Mouse (Mus musculus): ENCODE measurements around the gene Cep131. TPM values are rescaled to one million over a fixed set of nuclear protein-coding genes. Genes with fewer than 3 reads are reported as not detected.

The Cep131 gene
- polyA plus RNA-seq, 2 experiments, result 2.7 to 4.4 TPM

DNA sequence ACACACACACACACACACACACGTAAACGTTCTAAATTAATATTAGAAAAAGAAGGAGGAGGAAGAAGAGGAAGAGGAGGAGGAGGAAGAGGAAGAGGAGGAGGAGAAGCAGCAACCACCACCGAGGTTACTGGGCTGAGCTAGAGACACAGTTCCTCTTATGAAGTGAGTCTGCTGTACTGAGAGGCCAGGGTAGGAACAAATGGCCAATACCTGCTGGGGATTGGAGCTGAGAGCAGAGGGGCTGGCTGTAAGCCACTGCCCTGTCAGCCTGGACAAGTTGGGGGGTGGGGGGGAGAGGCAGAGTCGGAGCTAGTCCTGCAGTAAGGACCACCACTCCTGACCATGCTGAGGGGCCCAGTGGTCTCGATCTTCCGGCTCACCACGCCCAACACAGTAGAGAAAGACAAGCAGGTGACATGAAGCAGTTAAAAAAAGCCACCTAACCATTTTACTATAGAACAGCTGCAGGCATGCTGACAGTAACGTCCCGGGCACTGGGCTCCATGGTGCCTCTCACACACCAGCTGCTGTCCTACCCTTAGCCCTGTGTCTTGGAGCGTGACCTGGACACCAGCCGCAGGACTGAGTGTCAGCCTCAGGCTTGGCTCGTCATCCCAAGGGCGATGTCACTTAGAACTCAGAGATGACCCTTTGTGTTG lies 22.5 kb downstream of the Cep131 start:
- WGBS (ENCODE audit: insufficient replicate concordance), result 58% methylated on average over 13 of the region's 13 CpGs
- H3K27ac ChIP-seq, result no peak overlapping the region

DNA sequence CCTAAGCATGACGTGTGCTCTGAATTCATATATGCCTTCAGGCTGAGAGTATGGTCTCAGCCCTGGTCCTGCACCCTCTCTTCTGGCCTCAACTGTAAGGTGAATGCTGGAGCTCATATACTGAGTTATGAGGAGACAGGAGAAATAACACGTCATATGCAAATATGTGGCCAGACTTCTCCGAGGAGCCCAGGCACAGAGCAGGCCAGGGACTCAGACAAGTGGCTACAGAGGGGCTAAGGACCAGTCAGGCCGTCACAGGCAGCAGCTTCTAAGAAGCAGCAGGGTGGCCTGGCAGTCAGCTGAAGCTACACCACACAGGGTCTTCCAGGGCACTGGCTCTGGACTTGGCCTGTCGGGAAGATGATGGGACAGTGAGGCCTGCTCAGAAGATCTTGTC lies 23.3 kb downstream of the Cep131 start:
- Histone ChIP-seq H3K4me2 (ENCODE audit: low read depth) (no peak overlapping the region), H3K4me1 (replicated peaks; ENCODE audit: control insufficient read depth in 2 of 2, insufficient read depth in 2 of 2, low read length in 1 of 2) (no peaks in the 10 kb centered on the region), H3K9ac (replicated peaks) (no peak overlapping the region), H3K27me3 (ENCODE audit: control insufficient read depth, insufficient read depth, low read length) (no peaks in the 10 kb centered on the region; the same call in 1 of the 2 replicates), H3K4me3 (ENCODE audit: insufficient read depth in 1 of 2, low read depth in 2 of 2, low read length in 2 of 2) (no peak overlapping the region), H3K36me3 (replicated peaks; ENCODE audit: control insufficient read depth, insufficient read depth, low read depth) (no peaks in the 10 kb centered on the region), H3K9me3 (ENCODE audit: control insufficient read depth, low read length) (no peaks in the 10 kb centered on the region), H3K27ac (no peak overlapping the region)
- no peak for TF ChIP-seq CTCF (IDR thresholded peaks at IDR 0.05; ENCODE audit: low read depth)
- no peak for TF ChIP-seq EP300 (IDR thresholded peaks at IDR 0.05; ENCODE audit: low read depth)
- WGBS (ENCODE audit: insufficient replicate concordance), result 57% methylated on average over 5 of the region's 5 CpGs
- no peak for DNase-seq (ENCODE audit: low read depth in 3 of 3, low spot score in 3 of 3)
- no peak for ATAC-seq (ENCODE audit: insufficient read depth)

More for the DNA sequence above, 22.5 kb downstream of the Cep131 start:
- no peak overlapping the region for H3K4me3 ChIP-seq (ENCODE audit: insufficient read depth in 1 of 2, low read depth in 2 of 2, low read length in 2 of 2)
- no peaks in the 10 kb centered on the region for H3K27me3 ChIP-seq (ENCODE audit: control insufficient read depth, insufficient read depth, low read length)
- ATAC-seq (ENCODE audit: insufficient read depth) (no peak), DNase-seq (ENCODE audit: low read depth in 3 of 3, low spot score in 3 of 3) (no peak)
- no peaks in the 10 kb centered on the region for H3K9me3 ChIP-seq (ENCODE audit: control insufficient read depth, low read length)
- H3K4me1 ChIP-seq (replicated peaks; ENCODE audit: control insufficient read depth in 2 of 2, insufficient read depth in 2 of 2, low read length in 1 of 2), result no peaks in the 10 kb centered on the region
- no peak overlapping the region for H3K9ac ChIP-seq (replicated peaks)
- no peak overlapping the region for H3K4me2 ChIP-seq (ENCODE audit: low read depth)
- TF ChIP-seq EP300 (IDR thresholded peaks at IDR 0.05; ENCODE audit: low read depth), result no peak
- no peak for TF ChIP-seq CTCF (IDR thresholded peaks at IDR 0.05; ENCODE audit: low read depth)
- H3K36me3 ChIP-seq (replicated peaks; ENCODE audit: control insufficient read depth, insufficient read depth, low read depth), result no peaks in the 10 kb centered on the region

DNA sequence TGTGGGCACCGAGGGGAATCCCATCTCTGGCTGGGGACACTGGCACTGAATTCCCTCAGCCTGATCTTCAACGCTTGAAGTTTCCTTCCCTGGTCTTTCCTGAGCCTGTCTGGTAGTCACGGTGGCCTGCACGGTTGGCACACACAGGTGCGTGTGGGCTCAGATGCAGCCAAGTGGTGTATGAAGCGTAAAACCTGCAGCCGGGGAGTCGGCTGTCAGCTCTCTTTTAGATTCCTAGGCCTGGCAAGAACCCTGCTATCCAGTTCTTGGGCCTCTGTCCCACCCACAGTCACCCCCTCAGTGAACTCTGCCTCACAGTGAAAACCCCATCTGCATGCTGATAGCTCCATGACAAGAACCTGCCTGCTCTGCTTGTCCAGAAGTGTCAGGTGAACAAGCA lies 26.0 kb downstream of the Cep131 start:
- no peak overlapping the region for H3K4me3 ChIP-seq (ENCODE audit: insufficient read depth in 1 of 2, low read depth in 2 of 2, low read length in 2 of 2)
- TF ChIP-seq EP300 (IDR thresholded peaks at IDR 0.05; ENCODE audit: low read depth) (no peak), CTCF (IDR thresholded peaks at IDR 0.05; ENCODE audit: low read depth) (no peak)
- no peak overlapping the region for H3K4me2 ChIP-seq (ENCODE audit: low read depth)
- ATAC-seq (ENCODE audit: insufficient read depth) (no peak), DNase-seq (ENCODE audit: low read depth in 3 of 3, low spot score in 3 of 3) (no peak)
- 67% methylated on average over 8 of the region's 8 CpGs for WGBS (ENCODE audit: insufficient replicate concordance)
- no peaks in the 10 kb centered on the region for H3K36me3 ChIP-seq (replicated peaks; ENCODE audit: control insufficient read depth, insufficient read depth, low read depth)
- no peaks in the 10 kb centered on the region for H3K9me3 ChIP-seq (ENCODE audit: control insufficient read depth, low read length)
- H3K4me1 ChIP-seq (replicated peaks; ENCODE audit: control insufficient read depth in 2 of 2, insufficient read depth in 2 of 2, low read length in 1 of 2), result no peaks in the 10 kb centered on the region
- no peaks in the 10 kb centered on the region; the same call in 1 of the 2 replicates for H3K27me3 ChIP-seq (ENCODE audit: control insufficient read depth, insufficient read depth, low read length)
- H3K9ac ChIP-seq (replicated peaks), result no peak overlapping the region
- no peak overlapping the region for H3K27ac ChIP-seq

- Histone ChIP-seq H3K9me3 (ENCODE audit: control insufficient read depth, low read length) (no peaks in the 10 kb centered on the region), H3K36me3 (replicated peaks; ENCODE audit: control insufficient read depth, insufficient read depth, low read depth) (no peaks in the 10 kb centered on the region), H3K27ac (no peak overlapping the region), H3K4me2 (ENCODE audit: low read depth) (no peak overlapping the region), H3K4me1 (replicated peaks; ENCODE audit: control insufficient read depth in 2 of 2, insufficient read depth in 2 of 2, low read length in 1 of 2) (no peaks in the 10 kb centered on the region), H3K4me3 (ENCODE audit: insufficient read depth in 1 of 2, low read depth in 2 of 2, low read length in 2 of 2) (no peak overlapping the region), H3K27me3 (ENCODE audit: control insufficient read depth, insufficient read depth, low read length) (no peaks in the 10 kb centered on the region; the same call in 1 of the 2 replicates), H3K9ac (replicated peaks) (no peak overlapping the region)
- 70% methylated on average over 12 of the region's 12 CpGs for WGBS (ENCODE audit: insufficient replicate concordance)
- no peak for DNase-seq (ENCODE audit: low read depth in 3 of 3, low spot score in 3 of 3)
- TF ChIP-seq EP300 (IDR thresholded peaks at IDR 0.05; ENCODE audit: low read depth) (no peak), CTCF (IDR thresholded peaks at IDR 0.05; ENCODE audit: low read depth) (no peak)
- ATAC-seq (ENCODE audit: insufficient read depth), result no peak
Measured at GRCm38 (mm10) chr11:120055953-120056732, 30.5 kb downstream of the Cep131 start.

DNA sequence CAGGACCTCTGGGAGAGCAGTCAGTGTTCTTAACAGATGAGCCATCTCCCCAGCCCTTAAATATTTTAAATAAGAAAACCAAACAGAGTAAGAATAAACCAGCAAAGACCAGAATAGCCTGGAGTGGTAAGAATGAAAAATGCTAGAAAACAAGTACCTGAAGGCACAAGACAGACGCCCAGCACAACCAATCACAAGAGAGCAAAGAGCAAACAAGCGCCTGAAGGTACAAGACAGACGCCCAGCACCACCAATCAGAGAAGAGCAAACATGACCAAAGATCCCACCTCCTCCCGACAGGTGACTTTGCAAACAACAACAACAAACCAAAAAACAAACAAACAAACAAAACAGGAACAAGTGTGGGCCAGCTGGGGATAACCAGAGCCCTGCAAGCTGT lies 32.8 kb downstream of the Cep131 start:
- DNase-seq (ENCODE audit: low read depth in 3 of 3, low spot score in 3 of 3) (no peak), ATAC-seq (ENCODE audit: insufficient read depth) (no peak)
- Histone ChIP-seq H3K4me2 (ENCODE audit: low read depth) (no peak overlapping the region), H3K36me3 (replicated peaks; ENCODE audit: control insufficient read depth, insufficient read depth, low read depth) (no peaks in the 10 kb centered on the region), H3K4me1 (replicated peaks; ENCODE audit: control insufficient read depth in 2 of 2, insufficient read depth in 2 of 2, low read length in 1 of 2) (no peaks in the 10 kb centered on the region), H3K27ac (no peak overlapping the region), H3K9ac (replicated peaks) (no peak overlapping the region), H3K4me3 (ENCODE audit: insufficient read depth in 1 of 2, low read depth in 2 of 2, low read length in 2 of 2) (no peak overlapping the region), H3K27me3 (ENCODE audit: control insufficient read depth, insufficient read depth, low read length) (no peaks in the 10 kb centered on the region; the same call in none of the 2 replicates), H3K9me3 (ENCODE audit: control insufficient read depth, low read length) (no peaks in the 10 kb centered on the region)
- 64% methylated on average over 4 of the region's 4 CpGs for WGBS (ENCODE audit: insufficient replicate concordance)
- TF ChIP-seq EP300 (IDR thresholded peaks at IDR 0.05; ENCODE audit: low read depth) (no peak), CTCF (IDR thresholded peaks at IDR 0.05; ENCODE audit: low read depth) (no peak)

Measured in liver, embryonic 14.5 days (tissue).